Mouse (Mus musculus) heart, adult 18-20 months (tissue): ENCODE measurements around the gene Metrnl. TPM values are rescaled to one million over a fixed set of nuclear protein-coding genes. Genes with fewer than 3 reads are reported as not detected.

Experiments
- DNase-seq, 2 experiments: peaks; one replicate each; pipeline ENCODE4 v3.0.0; 2021 to 2022; ENCODE audit warnings: mixed read lengths in 1 of 2
- total RNA-seq, 2 experiments: library from RNA; stranded (reverse); gene quantifications; 2 replicates each; pipeline ENCODE4 v1.2.3; 2021

Gene Metrnl
- total RNA-seq, 2 experiments from 2014 or later, result 14.9 to 19.8 TPM

- DNase-seq, result no peak
Measured at GRCm38 (mm10) chr11:121734892-121735291, 33.5 kb downstream of the Metrnl start.

GRCm38 (mm10) chr11:121738616-121739015 lies 37.3 kb downstream of the Metrnl start:
- no peak for DNase-seq

- DNase-seq, result peak; percentile 56 to 65
Measured at GRCm38 (mm10) chr11:121740906-121741305, 39.6 kb downstream of the Metrnl start.

DNA sequence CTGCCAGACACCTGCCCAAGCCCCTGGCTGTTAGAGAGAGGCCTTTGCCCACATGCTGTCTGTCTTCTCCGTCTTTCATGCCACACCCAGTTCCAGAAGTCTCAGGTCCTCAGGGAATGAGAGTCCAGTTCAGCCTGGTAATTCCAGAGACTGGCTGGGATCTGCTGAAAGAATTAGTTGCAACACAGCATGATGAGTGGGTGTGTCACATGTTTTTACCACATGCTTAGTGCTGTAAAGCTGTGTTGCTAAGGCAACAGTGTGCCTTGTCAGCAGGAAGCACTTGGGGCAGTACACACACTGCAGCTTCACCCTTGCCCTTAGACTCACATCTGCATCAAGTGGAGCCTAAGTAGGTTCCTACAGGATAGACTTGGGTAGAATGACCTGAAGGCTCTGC lies 40.1 kb downstream of the Metrnl start:
- peak; percentile 48 to 78 for DNase-seq

- no peak for DNase-seq
Measured at GRCm38 (mm10) chr11:121743113-121743512, 41.8 kb downstream of the Metrnl start.

DNA sequence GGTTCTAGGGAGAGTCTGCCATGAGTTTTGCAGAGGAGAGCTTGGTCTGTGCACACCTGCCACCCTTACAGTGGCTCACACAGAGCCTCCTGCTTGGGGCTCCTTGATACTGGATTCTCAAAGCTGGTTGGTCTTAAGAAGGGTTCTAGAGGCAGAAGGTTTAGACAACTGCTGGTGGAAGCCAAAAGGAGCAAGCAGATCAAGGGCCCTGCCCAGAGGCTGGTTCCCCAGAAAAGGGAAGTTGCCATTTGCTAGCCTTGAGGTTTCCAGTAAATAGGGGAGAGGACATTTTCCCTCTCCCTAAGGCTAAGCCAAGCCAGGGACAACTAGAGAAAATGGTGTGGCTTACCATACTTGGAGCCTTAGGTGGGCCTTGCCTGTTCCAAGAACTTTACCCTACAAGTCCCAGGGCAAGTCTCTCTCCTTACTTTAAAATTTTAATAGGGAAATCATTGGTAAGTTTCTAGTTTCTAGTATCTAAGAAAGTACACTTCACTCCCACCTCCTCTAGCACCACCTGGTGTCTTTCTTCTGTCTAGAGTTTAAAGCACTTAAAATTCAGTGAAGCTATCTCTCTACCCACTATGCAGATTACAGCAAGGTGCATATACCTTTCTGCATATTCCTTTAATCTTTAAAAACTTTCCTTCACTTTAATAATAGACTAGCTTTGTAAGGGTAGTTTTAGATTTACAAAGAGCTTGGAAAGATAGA lies 42.7 kb downstream of the Metrnl start:
- DNase-seq, result peak in 1 of 2 experiments; percentile 32

GRCm38 (mm10) chr11:121746941-121747494 lies 45.7 kb downstream of the Metrnl start:
- DNase-seq, result no peak

- no peak for DNase-seq
Measured at GRCm38 (mm10) chr11:121748003-121748684, 46.8 kb downstream of the Metrnl start.

Other genes with a start within 250 kb of the Metrnl start
- gene Tbcd, start 249.6 kb upstream of the Metrnl start, total RNA-seq, result 10 to 100 TPM; 12.0 to 12.7 TPM
- under 1 TPM in 1 of 2 experiments, not detected in 1; 0.13 TPM for gene Zfp750, start 182.2 kb upstream of the Metrnl start, total RNA-seq
- 1 to 10 TPM; 3.9 to 4.5 TPM for gene B3gntl1, start 28.4 kb upstream of the Metrnl start, total RNA-seq
- under 1 TPM in 1 of 2 experiments, not detected in 1; 0.12 TPM for gene Ptchd3, start 128.7 kb downstream of the Metrnl start, total RNA-seq